Mouse (Mus musculus) skeletal muscle tissue, adult 2 months (tissue): ENCODE data around the gene Prim2.

ENCODE experiments used
- DNase-seq: peaks from one replicate; pipeline ENCODE4 v3.0.0-alpha.2; 2012; ENCODE audit warnings: low read depth, low spot score

Prim2 gene

DNA sequence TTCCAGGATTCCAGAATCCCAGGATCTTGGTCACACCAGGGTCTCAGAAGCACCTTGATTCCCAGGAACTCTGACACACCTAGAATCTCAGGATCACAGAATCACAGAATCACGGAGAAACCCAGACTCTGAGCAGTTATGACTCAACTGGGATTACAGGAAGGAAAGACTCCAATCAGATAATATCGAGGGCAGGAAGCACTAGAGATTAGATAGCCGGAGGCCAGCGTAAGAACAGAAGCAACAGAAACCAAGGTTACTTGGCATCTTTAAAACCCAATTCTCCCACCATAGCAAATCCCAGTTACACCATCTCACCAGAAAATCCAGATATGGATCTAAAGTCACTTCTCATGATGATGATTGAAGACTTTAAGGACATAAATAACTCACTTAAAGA, 113.0 kb downstream of the Prim2 start:
- no peak for DNase-seq

- no peak for DNase-seq
Measured at GRCm38 (mm10) chr1:33555626-33556025, 114.0 kb downstream of the Prim2 start.

DNA sequence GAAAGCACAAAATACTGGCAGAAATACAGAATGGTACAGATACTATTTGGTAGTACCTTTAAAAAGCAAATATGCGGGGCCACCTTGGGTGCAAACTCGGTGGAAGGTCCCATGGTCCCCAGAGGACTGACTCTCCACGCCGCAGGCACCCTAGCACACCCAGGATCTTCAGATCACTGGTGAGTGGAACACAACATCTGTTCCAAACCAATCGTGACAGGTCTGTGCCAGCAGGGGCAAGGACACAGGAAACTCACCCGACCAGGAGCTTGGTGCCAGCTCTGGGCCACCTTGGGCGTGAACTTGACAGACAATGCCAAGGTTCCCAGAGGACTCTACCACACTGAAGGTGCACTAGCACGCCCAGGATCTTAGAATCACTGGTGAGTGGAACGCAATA, 118.2 kb downstream of the Prim2 start:
- no peak for DNase-seq

DNA sequence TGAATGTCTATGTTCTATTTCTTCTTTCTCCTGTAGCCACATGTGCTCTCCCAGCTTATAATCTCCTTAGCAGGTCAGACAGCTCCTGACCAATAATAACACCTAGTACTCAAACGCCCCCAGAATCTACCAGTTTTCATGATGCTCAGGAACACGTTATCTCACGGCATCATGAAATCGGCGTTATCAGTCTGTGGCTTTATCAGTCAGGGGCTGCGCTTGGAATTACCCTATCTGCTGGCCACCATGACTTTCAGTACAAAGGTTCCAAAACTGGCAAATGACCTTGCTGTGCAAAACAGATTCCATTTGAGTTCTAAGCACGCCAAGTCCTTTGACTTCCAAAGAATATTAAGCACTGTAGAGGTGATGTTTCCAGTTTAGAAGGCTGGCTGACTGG, 127.9 kb downstream of the Prim2 start:
- no peak for DNase-seq

GRCm38 (mm10) chr1:33537948-33538347, 131.6 kb downstream of the Prim2 start:
- no peak for DNase-seq

DNA sequence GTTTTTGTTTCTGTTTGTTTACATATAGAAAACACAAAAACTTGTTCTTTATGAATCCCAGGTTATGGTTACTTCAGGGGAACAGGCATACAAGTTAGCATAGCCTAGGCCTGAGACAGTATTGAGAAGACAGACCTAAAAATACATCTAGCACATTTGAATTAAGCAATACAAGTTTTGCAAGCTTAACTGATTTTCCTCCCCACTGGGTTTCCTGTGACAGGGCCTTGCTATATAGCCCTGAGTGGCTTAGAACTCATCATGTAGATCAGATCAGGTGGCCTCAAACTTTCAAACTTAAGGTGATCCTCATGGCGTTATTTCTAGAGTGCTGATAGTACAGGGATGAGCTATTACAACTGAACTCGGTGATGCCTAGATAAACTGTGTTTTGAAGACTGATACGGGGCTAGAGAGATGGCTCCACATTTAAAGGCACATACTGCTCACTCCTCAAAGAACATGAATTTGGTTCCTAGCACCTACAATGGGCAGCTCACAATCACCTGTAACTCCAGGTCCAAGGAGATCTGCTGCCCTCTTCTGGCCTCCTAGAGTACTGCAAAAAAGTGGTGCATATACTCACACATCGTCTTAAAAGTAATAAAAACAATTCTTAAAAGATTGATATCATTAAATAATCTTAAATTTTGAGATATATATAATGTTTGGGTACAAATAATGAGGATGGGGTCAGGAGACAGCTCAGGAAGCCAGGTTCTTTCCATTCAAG, 133.2 kb downstream of the Prim2 start:
- DNase-seq = no peak

DNA sequence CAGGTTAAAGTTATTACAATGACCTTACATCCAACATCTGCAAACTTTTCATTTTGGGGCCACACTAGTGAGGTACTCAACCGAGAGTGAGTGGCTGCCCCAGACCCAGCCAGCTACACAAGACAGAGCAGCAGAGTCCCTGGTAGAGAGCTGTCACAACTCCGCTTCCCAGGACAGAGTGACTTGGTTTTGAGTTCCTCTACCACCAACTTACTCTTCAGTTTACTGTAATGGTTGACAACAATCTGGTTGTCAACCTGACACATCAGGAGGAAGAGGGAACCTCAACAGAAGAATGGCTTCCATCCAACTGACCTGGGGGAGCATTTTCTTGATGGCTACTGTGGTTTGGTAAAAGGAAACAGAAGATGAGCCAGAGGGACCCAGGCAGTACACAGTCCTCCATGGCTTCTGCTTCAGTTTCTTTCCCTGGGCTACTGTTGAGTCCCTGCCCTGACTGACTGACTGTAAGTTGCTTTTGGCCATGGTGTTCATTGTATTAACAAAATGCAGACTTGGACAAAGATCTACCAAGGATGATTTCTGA, 134.4 kb downstream of the Prim2 start:
- no peak for DNase-seq

DNA sequence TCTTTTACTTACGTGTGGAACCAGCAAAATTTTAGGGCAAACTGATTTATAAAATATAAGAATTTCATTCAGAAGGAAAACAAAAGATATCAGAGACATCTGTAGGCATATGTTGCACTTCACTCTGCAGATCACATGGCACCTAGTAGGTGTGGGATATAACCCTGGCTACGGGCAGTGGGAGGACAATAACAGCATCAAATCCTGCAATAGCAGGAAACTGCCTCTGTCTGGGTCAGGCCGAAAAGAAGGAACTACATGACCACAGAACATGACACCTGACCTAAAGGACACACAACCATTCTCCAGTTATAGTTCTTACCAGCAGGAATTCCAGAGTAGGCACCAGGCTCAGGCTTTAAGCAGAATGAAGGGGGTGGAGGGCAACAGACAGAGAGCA, 137.7 kb downstream of the Prim2 start:
- DNase-seq = no peak

- DNase-seq = no peak
Measured at GRCm38 (mm10) chr1:33531097-33531856, 138.3 kb downstream of the Prim2 start.

DNA sequence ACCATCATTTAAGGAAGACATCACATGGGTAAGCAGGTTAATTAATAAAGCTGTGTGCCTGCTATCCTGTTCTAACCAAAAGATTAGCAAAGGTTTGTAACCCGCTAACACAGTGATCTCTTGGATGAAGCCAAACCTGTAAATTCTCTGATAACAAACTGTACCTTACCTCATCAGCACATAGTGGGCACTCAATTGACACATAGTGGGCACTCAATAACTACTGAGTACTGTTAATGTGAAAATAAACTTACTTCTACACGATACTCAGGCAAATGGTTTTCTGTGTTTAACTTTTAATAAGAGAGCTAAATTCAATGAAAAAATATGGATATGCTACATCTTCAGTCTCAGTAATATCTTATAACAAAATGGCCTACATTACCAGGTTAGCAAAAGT, 139.1 kb downstream of the Prim2 start:
- DNase-seq = no peak

DNA sequence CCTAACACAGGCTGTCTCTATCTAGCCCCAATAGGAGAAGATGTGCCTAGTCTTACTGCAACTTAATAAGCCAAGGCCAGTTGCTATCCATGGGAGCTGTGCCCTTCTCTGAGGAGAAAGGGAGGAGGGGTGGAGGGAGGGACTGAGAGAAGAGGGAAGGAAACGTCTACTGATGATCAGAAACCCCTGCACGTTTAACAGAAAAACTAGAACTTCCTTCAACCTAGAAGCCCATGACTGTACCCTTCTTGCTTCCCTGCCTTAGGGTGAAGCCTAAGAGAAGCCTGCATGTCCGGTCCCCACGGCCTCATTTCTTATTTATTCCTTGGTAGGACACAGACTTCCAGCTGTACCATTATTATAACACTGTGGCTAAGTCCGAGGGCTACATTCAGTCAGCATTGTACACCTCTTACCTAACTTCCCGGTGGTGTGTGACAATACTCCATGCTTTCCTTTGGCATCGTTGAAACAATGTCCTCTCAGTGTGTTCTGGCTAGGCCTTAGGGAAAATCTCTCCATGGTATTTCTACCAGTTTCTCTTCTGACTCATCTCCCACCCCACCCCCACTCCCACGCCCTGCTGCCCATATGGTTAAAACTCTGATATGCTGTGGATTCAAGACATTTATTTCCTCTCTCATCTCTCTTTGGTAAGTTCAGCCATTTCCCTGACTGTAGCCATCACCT, 139.9 kb downstream of the Prim2 start:
- no peak for DNase-seq

DNA sequence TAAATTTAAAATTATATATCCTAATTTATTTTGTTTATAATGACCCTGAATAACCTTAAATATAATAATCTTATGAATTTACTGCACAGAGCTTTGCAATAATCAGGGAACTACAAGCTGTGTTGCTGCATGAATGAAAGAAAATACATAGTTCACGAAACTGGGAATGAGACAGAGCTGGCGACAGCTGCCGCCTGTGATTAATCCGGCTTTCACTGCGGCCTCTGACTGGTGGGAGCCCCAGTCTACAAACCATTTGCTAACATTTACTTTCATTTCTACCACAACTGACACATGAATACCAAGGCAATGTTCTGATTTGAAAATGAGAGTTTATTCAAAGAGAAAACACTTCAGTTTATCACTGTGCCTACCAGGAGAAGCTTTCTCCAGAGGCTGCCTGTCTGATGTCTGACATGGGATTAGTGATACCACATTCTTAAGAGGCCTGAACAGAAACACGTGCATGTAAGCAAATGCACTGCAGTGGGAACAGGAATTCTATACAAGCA, 142.2 kb downstream of the Prim2 start:
- DNase-seq = no peak

GRCm38 (mm10) chr1:33523223-33523622, 146.4 kb downstream of the Prim2 start:
- no peak for DNase-seq

DNA sequence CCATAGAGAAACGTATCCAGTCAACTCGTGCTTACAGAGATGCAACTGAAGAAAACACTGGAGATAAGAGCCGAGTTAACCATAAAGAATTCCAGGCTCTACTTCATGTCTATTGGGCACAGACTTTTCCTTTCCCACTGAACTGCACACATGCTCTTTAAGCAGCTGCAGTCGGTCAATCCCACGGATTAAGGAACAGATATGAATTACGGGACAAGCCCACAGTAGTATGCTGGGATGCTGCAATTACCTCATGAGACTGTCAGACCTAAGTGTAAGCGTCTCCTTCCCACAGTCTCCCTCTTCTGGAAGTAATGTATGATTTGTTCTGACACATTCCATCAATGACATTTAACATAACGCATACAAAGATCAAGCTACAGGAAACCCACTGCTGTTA, 154.5 kb downstream of the Prim2 start:
- DNase-seq = no peak

DNA sequence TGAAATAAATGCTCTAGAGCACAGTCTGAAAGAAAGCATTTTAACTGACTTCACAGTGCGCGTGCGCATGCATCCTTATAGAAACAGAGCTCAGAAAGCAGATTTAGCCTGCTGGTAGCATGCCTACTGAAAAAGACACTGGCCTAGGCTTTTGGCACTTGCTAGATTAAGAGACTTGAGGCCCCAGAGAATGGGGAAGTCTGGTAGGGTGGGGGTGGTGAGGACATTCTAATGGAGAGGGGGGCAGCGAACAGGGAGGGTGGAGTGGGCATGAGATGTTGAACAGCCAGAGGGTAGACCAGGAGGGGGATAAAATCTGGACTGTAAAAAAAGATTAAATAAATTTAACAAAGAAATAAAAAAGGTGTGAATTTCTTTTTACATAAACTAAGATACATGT, 158.3 kb downstream of the Prim2 start:
- no peak for DNase-seq

DNA sequence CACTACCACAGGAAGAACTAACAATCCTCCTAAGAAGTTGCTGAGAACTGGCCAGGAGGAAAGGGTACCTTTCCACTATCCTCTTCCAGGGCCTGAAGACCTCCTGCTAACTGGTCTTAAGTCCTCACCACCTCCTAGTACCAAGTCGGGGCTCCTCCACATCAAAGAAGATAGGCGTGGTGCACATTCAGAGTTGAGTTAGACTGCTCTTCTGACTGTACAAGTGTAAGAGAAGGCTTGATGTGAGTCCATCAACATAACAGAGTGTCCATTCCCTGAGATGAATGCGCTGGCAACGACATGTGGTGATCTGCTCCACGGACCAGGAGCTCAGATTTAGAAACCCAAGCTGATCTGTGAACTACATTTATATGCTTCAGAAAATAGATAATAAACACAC, 165.2 kb downstream of the Prim2 start:
- DNase-seq = no peak

DNA sequence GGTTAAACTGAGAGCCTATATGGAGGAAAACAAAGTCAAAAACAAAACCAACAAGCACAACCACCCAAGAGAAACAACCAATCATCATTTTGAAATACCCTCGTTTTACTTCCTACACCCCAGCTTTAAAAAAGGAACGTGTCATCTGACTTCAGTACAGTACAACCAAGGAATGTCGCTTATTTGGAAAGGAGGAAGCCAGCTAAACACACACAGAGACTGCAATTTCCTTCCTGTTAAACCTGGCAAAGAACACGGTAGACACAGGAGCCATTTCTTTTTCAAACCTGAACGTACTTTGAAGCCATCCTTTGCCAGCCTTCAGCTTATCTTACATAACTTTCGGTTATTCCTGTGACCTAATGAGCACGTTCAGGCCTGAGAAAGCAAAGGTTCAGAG, 166.7 kb downstream of the Prim2 start:
- DNase-seq = no peak

GRCm38 (mm10) chr1:33502298-33502697, 167.3 kb downstream of the Prim2 start:
- no peak for DNase-seq

DNA sequence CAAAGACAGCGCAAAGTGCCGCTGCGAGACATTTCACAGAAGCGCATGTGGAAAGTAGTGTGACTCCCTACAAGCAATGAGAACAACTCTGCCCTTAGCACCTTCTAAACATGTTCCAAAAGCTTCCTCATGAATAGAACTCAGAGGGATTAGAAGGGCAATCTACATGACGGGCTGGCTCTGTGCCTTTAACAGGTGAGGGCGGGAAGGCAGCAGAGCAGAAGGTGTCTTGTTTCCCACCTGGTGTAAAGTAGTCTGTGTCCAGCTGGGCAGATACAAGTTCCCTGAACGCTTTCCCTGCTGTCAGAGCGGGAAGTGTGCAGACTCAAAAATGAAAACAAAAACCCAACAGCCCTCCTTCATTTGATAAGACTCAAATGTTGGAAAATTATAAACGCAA, 169.5 kb downstream of the Prim2 start:
- no peak for DNase-seq

DNA sequence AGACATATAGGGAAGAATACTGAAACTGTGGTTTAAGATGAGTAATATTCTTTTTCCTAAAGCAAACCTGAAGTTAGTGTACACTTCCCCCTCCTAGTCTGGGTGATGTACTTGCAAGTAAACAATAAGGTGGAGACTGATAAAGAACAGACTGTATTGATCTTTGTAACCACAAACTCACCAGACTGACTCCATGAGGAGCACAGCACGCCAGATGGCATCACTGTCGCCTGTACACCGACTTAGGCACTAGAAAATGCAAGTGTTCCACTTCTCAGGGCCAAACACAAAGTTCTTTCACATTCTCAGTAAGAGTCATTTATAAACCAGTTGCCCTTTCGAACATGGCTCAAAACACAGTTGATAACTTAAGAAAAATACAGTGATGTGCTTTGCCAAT, 170.0 kb downstream of the Prim2 start:
- DNase-seq = no peak

- no peak for DNase-seq
Measured at GRCm38 (mm10) chr1:33496128-33496527, 173.5 kb downstream of the Prim2 start.

- DNase-seq = no peak
Measured at GRCm38 (mm10) chr1:33495586-33495985, 174.0 kb downstream of the Prim2 start.
